Mouse (Mus musculus) CD4-positive naive resting alpha-beta T cell, adult 57 days (primary cell): ENCODE measurements around the gene Rph3al. TPM values are rescaled to one million over a fixed set of nuclear protein-coding genes. Genes with fewer than 3 reads are reported as not detected.

Source experiments
- total RNA-seq: library from RNA; stranded (reverse); gene quantifications from one replicate; pipeline ENCODE4 v1.2.4, GENCODE M21; 2023

The Rph3al gene
- 18.9 TPM for total RNA-seq

GRCm38 (mm10) chr11:75938379-75938906 is at the start of gene Rph3al:
Gene Rph3al (minus strand): TSS chr11:75938429.

GRCm38 (mm10) chr11:75796029-75796445 is 142.2 kb downstream of the Rph3al start, which contains the start of gene Doc2b:
Gene Doc2b (minus strand): TSS chr11:75796049.

Other genes starting within 250 kb of the Rph3al start
- 167 TPM for gene Ywhae, start 205.6 kb downstream of the Rph3al start, total RNA-seq
- not detected for gene Doc2b, start 142.4 kb downstream of the Rph3al start, total RNA-seq
- 1.1 TPM for gene 1700016K19Rik, start 61.5 kb upstream of the Rph3al start, total RNA-seq
- gene Rflnb, start 89.4 kb upstream of the Rph3al start, total RNA-seq = 76.1 TPM
- 47.1 TPM for gene Vps53, start 241.2 kb upstream of the Rph3al start, total RNA-seq
- 2.7 TPM for gene Fam57a, start 241.2 kb upstream of the Rph3al start, total RNA-seq